Mouse (Mus musculus) liver, embryonic 14.5 days (tissue): Measurements from ENCODE around the gene Olfr157.

Experiments used
- CTCF ChIP-seq: IDR thresholded peaks from 2 replicates; pipeline ENCODE4 v1.5.1; 2016; ENCODE audit warnings: antibody characterized with exemption, low read depth, control low read depth
- EP300 ChIP-seq: IDR thresholded peaks from 2 replicates; pipeline ENCODE4 v1.6.1; 2016; ENCODE audit warnings: antibody characterized with exemption, low read depth

DNA sequence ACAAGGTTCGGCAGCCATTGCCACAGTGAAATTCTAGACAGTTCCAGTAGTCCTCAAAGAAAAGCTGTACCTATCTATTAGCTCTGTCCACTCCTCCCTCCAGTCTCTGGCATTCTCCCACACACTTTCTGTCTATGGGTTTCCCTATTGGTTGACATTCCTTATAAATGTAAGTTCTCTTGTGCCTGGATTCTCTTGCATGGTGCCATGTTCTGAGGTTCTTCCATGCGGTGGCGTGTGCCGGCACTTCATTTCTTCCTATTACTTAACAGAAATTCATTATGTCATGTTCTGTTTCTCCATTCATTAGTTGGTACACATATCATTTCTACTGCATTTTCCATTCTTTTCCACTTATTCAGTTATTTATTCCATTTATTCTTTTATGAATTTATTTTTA lies 11.2 kb downstream of the Olfr157 start:
- no peak for TF ChIP-seq CTCF
- no peak for TF ChIP-seq EP300
